ENCODE assay signal across 24 mouse cellular contexts in genomic region chr6:100978113-100978512, GRCm38 (mm10).
DNase-seq lines count a peak whose midpoint lies in the region; ATAC-seq and TF ChIP-seq lines count a peak whose summit lies in the region.
"Had no signal": no experiment of that assay in that cellular context is flagged by ENCODE, and none has a peak within 500 bp of the region (broad histone marks: within the 10 kb centered on the region; RNA-seq: fewer than 3 reads in every experiment).

No protein-coding gene starts in this region.

- peak; percentile 41; the same call in 1 of the 2 replicates for ATAC-seq in lung, embryonic 16.5 days (ENCODE audit: low read depth)
- no peak for ATAC-seq in limb, embryonic 11.5 days (ENCODE audit: insufficient number of reproducible peaks, low FRiP score, low TSS enrichment, low read depth)
- ATAC-seq in stomach, postnatal 0 days (ENCODE audit: low FRiP score, low TSS enrichment): peak; percentile 63; the same call in 1 of the 2 replicates
- ATAC-seq: forebrain, embryonic 13.5 days; inflammation-experienced regulatory T-cells, adult 6 months; Patski had no signal

- DNase-seq in heart, embryonic 10.5 days (ENCODE audit: low spot score): peak; percentile 35
- no peak for DNase-seq in heart, adult 9 months (ENCODE audit: low spot score in 2 of 2)
- DNase-seq in lung, postnatal 25 days (ENCODE audit: low spot score): no peak
- no peak for DNase-seq in limb, embryonic 11.5 days (ENCODE audit: low spot score)
- DNase-seq in stomach, postnatal 0 days (ENCODE audit: low spot score): peak; percentile 29
- DNase-seq in thymus, postnatal 10 days (ENCODE audit: low spot score in 2 of 2): no peak
- DNase-seq in left cerebral cortex, postnatal 25 days (ENCODE audit: low spot score in 2 of 2): no peak
- DNase-seq: adrenal gland, postnatal 14 days; cerebellum, adult 11-12 months; cerebellum, postnatal 10 days; gastrocnemius, postnatal 14 days; kidney, adult 11 months; kidney, postnatal 14 days; lung, postnatal 14 days; right cerebral cortex, postnatal 4 days; thymus, postnatal 14 days had no signal

- peaks cover 6% of the 10 kb centered on the region; the same call in 1 of the 2 replicates for H3K4me1 ChIP-seq in heart, embryonic 10.5 days
- H3K4me1 ChIP-seq in lung, embryonic 16.5 days (replicated peaks; ENCODE audit: control insufficient read depth, insufficient read depth, low read length): peaks cover 5% of the 10 kb centered on the region
- peaks cover 27% of the 10 kb centered on the region for H3K4me1 ChIP-seq in limb, embryonic 11.5 days (ENCODE audit: control insufficient read depth, insufficient read depth, low read length)
- H3K4me1 ChIP-seq in stomach, postnatal 0 days (replicated peaks; ENCODE audit: control insufficient read depth, insufficient read depth): no peaks in the 10 kb centered on the region

- TF ChIP-seq CTCF in stomach, postnatal 0 days (IDR thresholded peaks at IDR 0.05; ENCODE audit: low read depth): no peak

- H3K4me2 ChIP-seq in lung, embryonic 16.5 days (ENCODE audit: low read depth, low read length): no peak overlapping the region
- H3K4me2 ChIP-seq in limb, embryonic 11.5 days (ENCODE audit: low read depth, severe bottlenecking): no peak overlapping the region
- no peak overlapping the region for H3K4me2 ChIP-seq in stomach, postnatal 0 days (replicated peaks; ENCODE audit: low read depth)
- H3K4me2 ChIP-seq: forebrain, embryonic 13.5 days; heart, embryonic 12.5 days; midbrain, embryonic 11.5 days; neural tube, embryonic 12.5 days had no signal

- no peak overlapping the region for H3K27ac ChIP-seq in heart, embryonic 10.5 days
- H3K27ac ChIP-seq in lung, embryonic 16.5 days (ENCODE audit: low read length): no peak overlapping the region
- peak overlapping the region; percentile 73 for H3K27ac ChIP-seq in limb, embryonic 11.5 days (replicated peaks; ENCODE audit: low read depth, low read length)
- no peak overlapping the region for H3K27ac ChIP-seq in stomach, postnatal 0 days (replicated peaks)
- H3K27ac ChIP-seq: forebrain, embryonic 13.5 days; neural tube, embryonic 12.5 days had no signal

- H3K4me3 ChIP-seq in heart, embryonic 10.5 days: no peak overlapping the region
- no peak overlapping the region for H3K4me3 ChIP-seq in lung, embryonic 16.5 days (ENCODE audit: low read length)
- H3K4me3 ChIP-seq in limb, embryonic 11.5 days (ENCODE audit: low read depth, low read length): no peak overlapping the region
- H3K4me3 ChIP-seq in stomach, postnatal 0 days (ENCODE audit: low read depth, low read length): no peak overlapping the region
- H3K4me3 ChIP-seq: forebrain, embryonic 13.5 days; heart, embryonic 12.5 days; myocyte; neural tube, embryonic 12.5 days had no signal

- intact Hi-C loops in left cerebral cortex, postnatal 25 days (cut with DNase I): no loop called here

- no peak for TF ChIP-seq EP300 in stomach, postnatal 0 days (optimal IDR thresholded peaks at IDR 0.05)

- no peaks in the 10 kb centered on the region for H3K36me3 ChIP-seq in heart, embryonic 10.5 days
- H3K36me3 ChIP-seq in lung, embryonic 16.5 days (ENCODE audit: control insufficient read depth, insufficient read depth, low read length): no peaks in the 10 kb centered on the region
- H3K36me3 ChIP-seq in limb, embryonic 11.5 days (ENCODE audit: control insufficient read depth, insufficient read depth, low read length): no peaks in the 10 kb centered on the region
- no peaks in the 10 kb centered on the region for H3K36me3 ChIP-seq in stomach, postnatal 0 days (ENCODE audit: control insufficient read depth, insufficient read depth, low read length)
- H3K36me3 ChIP-seq: heart, embryonic 12.5 days; neural tube, embryonic 12.5 days had no signal

- H3K9ac ChIP-seq in lung, embryonic 16.5 days (ENCODE audit: low read length): no peak overlapping the region
- H3K9ac ChIP-seq in limb, embryonic 11.5 days (ENCODE audit: low read length): no peak overlapping the region
- no peak overlapping the region for H3K9ac ChIP-seq in stomach, postnatal 0 days (ENCODE audit: low read length)
- H3K9ac ChIP-seq: forebrain, embryonic 13.5 days; heart, embryonic 12.5 days; neural tube, embryonic 12.5 days had no signal

- no peaks in the 10 kb centered on the region for H3K9me3 ChIP-seq in heart, embryonic 10.5 days
- no peaks in the 10 kb centered on the region for H3K9me3 ChIP-seq in lung, embryonic 16.5 days (ENCODE audit: control insufficient read depth, low read length)
- H3K9me3 ChIP-seq in limb, embryonic 11.5 days (ENCODE audit: control insufficient read depth, low read length): no peaks in the 10 kb centered on the region
- no peaks in the 10 kb centered on the region for H3K9me3 ChIP-seq in stomach, postnatal 0 days (ENCODE audit: control insufficient read depth, low read length)
- H3K9me3 ChIP-seq: forebrain, embryonic 13.5 days; heart, embryonic 12.5 days; neural tube, embryonic 12.5 days had no signal

- no peaks in the 10 kb centered on the region for H3K27me3 ChIP-seq in heart, embryonic 10.5 days (ENCODE audit: insufficient read depth, poor library complexity, severe bottlenecking)
- no peaks in the 10 kb centered on the region for H3K27me3 ChIP-seq in lung, embryonic 16.5 days (ENCODE audit: control insufficient read depth, insufficient read depth, low read depth, low read length)
- no peaks in the 10 kb centered on the region for H3K27me3 ChIP-seq in limb, embryonic 11.5 days (ENCODE audit: control insufficient read depth, insufficient read depth, low read length)
- H3K27me3 ChIP-seq in stomach, postnatal 0 days (ENCODE audit: control insufficient read depth, insufficient read depth, low read length): no peaks in the 10 kb centered on the region
- H3K27me3 ChIP-seq: forebrain, embryonic 13.5 days; heart, embryonic 12.5 days; neural tube, embryonic 12.5 days had no signal

- WGBS in heart, embryonic 10.5 days: 91% methylated on average over 5 of the region's 5 CpGs
- 53% methylated on average over 5 of the region's 5 CpGs for WGBS in lung, embryonic 16.5 days
- 87% methylated on average over 5 of the region's 5 CpGs for WGBS in limb, embryonic 11.5 days
- WGBS in stomach, postnatal 0 days: 62% methylated on average over 5 of the region's 5 CpGs

Comparison
In these comparisons a context has a peak if more than half of its experiments do, and no peak if none do; other contexts are left out.
1. DNase-seq: peak in heart, embryonic 10.5 days (single experiment) and stomach, postnatal 0 days (single experiment); none in heart, adult 9 months (0 of 2), lung, postnatal 25 days (single experiment), limb, embryonic 11.5 days (single experiment), thymus, postnatal 10 days (0 of 2) and left cerebral cortex, postnatal 25 days (0 of 2).